Mouse (Mus musculus) heart, adult 2 months (tissue): Measurements from ENCODE around the gene Ppp1r3d.

Experiments
- CTCF ChIP-seq: fragments of 200-600 bp; IDR thresholded peaks from 2 replicates; pipeline ENCODE4 v1.8.1; 2022; ENCODE audit warnings: antibody characterized with exemption, mild to moderate bottlenecking, moderate library complexity
- EP300 ChIP-seq: fragments of 200-500 bp; IDR thresholded peaks from 2 replicates; pipeline ENCODE4 v1.6.1; 2011; ENCODE audit warnings: low read depth, low read length, control low read depth; ENCODE audit not compliant: insufficient read depth
- POLR2A ChIP-seq: fragments of 200-500 bp; IDR thresholded peaks from 2 replicates; pipeline ENCODE4 v1.6.1; 2011; ENCODE audit warnings: mild to moderate bottlenecking, low read depth, low read length, control low read depth; ENCODE audit not compliant: insufficient read depth

DNA sequence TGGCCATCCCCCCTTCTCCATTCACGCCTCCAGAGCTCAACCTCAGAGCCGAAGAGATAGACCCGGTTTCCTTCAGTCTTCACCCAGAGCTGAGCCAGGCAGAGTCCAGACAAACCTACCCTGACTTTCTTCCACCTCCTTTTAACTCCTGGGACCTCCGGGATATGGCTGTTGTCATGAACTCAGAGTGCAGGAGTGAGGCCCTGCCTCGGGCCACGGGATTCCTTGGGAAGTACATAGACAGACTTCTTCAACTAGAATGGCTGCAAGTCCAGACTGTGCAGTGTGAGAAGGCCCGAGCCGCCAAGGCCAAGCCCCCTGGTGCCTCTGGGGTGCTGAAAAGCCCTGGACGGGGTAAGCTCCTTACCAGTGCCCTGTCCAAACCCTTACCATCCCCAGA, 6.3 kb upstream of the Ppp1r3d start:
- TF ChIP-seq POLR2A (no peak), CTCF (no peak), EP300 (no peak)
